Mouse (Mus musculus): ENCODE data around the gene Cd5l. TPM values are rescaled to one million over a fixed set of nuclear protein-coding genes. Genes with fewer than 3 reads are reported as not detected.
"Not testable (repeated sequence)": the region's sequence is repeated elsewhere in the genome, so short reads cannot be mapped to it uniquely, and the experiment has no call there.

Gene Cd5l
- 1 to 10 TPM in 1 of 2 experiments, under 1 TPM in 1; 0.54 to 1.1 TPM for total RNA-seq (2021)

GRCm38 (mm10) chr3:87357581-87357980 is at the start of gene Cd5l:
TSS of gene Cd5l (plus strand) at chr3:87357881.
- intact Hi-C loops (cut with DNase I), result no loop called here
- DNase-seq, result no peak

GRCm38 (mm10) chr3:87309922-87310321 is 47.8 kb upstream of the Cd5l start:
- no peak for DNase-seq
- intact Hi-C loops (cut with DNase I), result loop anchor here (2.0 to 10.0 kb wide), 2 partner anchors 65 to 275 kb away; no protein-coding TSS in a partner anchor

DNA sequence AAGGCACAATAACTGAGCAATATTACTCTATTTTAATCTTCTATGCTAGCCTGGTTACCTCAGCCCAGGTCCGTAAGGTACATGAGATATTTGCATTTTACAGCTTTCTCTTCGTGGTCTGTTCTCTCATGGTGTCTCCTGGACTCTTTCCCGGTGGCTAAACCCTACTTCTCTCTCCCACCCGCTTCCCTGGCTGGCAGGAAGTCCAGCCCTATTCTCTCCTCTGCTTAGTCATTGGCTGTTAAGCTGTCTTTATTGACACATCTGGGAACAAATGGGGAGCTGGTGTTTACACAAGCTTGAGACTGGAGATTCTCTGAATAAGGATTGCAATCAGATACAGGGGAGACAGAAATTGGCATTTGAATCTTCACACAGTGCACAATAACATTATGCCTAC is 35.1 kb upstream of the Cd5l start:
- no peak for DNase-seq
- intact Hi-C loops (cut with DNase I), result loop anchor here (5.0 to 10.0 kb wide), 2 partner anchors 228 to 240 kb away; no protein-coding TSS in a partner anchor

- no peak for DNase-seq
- intact Hi-C loops (cut with DNase I), result loop anchor here (1.0 to 10.0 kb wide), 4 partner anchors 84 to 239 kb away; no protein-coding TSS in a partner anchor
These were observed 33.9 kb upstream of the Cd5l start for GRCm38 (mm10) chr3:87323778-87324177.

DNA sequence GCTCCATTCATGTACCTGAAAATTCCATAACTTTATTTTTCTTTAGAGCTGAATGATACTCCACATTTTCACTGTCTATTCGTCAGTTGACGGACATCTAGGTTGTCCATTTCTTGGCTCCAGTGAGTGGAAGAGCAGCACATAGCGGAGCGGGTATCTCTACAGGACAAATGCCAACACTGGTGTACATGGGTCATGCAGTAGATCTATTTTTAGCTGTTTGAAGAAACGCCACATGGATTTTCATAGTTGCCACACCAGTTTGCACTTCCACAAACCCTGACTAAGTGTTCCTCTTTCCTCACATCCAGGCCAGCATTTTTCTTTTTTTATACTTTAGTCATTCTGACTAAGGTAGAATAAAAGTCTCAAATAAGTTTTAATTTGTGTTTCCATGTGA is 19.8 kb upstream of the Cd5l start:
- intact Hi-C loops (cut with DNase I), result no loop called here
- peak in 1 of 2 experiments; percentile 9 for DNase-seq

GRCm38 (mm10) chr3:87350992-87351391 is 6.7 kb upstream of the Cd5l start:
- DNase-seq; intact Hi-C loops (cut with DNase I): not testable (repeated sequence)

DNA sequence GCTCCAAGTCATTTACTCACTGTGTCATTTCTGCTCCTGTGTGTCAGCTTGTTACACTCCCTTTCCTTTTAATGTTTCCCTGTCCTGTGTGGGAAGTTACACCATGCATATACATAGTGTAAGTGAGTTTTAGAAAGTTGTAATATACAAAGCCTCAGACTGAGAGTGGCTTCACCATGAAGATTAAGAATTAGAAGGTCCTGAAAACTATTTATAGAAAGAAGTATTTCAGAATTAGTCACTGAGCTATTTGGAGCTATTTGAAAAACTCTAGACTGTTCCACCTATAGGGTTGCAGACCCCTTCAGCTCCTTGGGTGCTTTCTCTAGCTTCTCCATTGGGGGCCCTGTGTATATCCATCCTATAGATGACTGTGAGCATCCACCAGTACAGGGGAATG is 1.5 kb downstream of the Cd5l start:
- intact Hi-C loops (cut with DNase I), result no loop called here
- no peak for DNase-seq

GRCm38 (mm10) chr3:87360466-87360865 is 2.8 kb downstream of the Cd5l start:
- no peak for DNase-seq
- intact Hi-C loops (cut with DNase I), result no loop called here

GRCm38 (mm10) chr3:87365691-87366090 is 8.0 kb downstream of the Cd5l start:
- intact Hi-C loops (cut with DNase I), result no loop called here
- no peak for DNase-seq

DNA sequence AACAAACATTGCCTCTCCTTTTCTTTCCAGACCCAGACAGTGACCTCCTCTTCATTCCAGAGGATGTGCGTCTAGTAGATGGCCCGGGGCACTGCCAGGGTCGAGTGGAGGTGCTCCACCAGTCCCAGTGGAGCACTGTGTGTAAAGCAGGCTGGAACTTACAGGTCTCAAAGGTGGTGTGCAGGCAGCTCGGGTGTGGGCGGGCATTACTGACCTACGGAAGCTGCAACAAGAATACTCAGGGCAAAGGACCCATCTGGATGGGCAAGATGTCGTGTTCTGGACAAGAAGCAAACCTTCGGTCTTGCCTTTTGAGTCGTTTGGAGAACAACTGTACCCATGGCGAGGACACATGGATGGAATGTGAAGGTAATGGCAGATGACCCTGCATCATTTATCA is 9.8 kb downstream of the Cd5l start:
- DNase-seq, result no peak
- intact Hi-C loops (cut with DNase I), result no loop called here

- intact Hi-C loops (cut with DNase I), result no loop called here
- DNase-seq, result no peak
These were observed 11.5 kb downstream of the Cd5l start for GRCm38 (mm10) chr3:87369181-87369580.

DNA sequence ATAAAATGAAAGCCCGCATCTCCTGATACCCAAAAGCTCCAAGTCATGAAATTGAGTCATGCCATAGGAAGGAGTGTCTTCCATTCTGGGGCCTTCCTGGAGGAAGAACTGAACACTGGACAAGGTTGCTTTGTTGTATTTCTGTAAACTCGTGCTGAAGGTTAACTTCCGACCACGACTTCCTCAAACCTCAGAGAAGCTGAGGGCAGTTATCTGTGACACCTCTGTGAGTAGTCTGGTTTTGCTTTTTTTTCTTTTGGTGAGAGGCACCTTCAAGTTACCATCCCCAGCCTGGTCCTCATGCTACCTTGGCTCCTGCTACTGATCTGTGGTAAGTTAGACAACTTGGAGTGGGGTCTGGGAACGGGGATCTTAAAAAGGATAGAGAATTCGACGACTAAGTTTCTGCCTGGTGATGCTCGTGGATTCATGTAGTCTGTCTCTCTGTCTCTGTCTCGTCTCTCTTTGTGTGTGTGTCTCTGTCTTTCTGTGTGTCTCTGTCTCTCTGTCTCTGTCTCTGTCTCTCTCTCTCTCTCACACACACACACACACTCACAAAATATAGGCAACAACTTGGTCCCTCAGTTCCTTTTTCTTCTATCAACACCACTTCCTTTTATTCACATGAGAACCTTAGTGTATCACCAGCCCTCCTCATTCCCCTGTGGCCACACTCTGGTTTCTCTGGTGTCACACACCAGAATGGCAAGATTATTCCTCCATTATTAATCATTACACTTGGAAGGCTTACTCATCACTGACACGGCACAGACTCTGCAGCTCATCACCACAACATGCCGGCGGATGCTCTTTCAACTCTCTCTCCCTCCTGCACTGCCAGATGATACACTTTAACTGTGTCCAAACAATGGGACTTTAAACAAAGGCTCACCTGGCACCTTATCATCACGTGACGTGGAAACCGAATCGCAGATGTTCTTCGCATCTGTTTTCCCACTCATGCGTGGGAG is 18.8 kb downstream of the Cd5l start, which contains the start of gene Fcrl1:
Gene Fcrl1, plus strand, starts transcription at position 193 of the 971 bp plus-strand sequence.
- intact Hi-C loops (cut with DNase I), result no loop called here
- DNase-seq, result no peak

GRCm38 (mm10) chr3:87377228-87377627 is 19.5 kb downstream of the Cd5l start:
- no peak for DNase-seq
- intact Hi-C loops (cut with DNase I), result no loop called here

- intact Hi-C loops (cut with DNase I), result no loop called here
- DNase-seq, result no peak
These were observed 20.0 kb downstream of the Cd5l start for GRCm38 (mm10) chr3:87377719-87378118.

- DNase-seq; intact Hi-C loops (cut with DNase I): not testable (repeated sequence)
These were observed 22.1 kb downstream of the Cd5l start for GRCm38 (mm10) chr3:87379641-87380315.

- intact Hi-C loops (cut with DNase I), result no loop called here
- no peak for DNase-seq
These were observed 24.4 kb downstream of the Cd5l start for GRCm38 (mm10) chr3:87381806-87382712.

GRCm38 (mm10) chr3:87383308-87383707 is 25.6 kb downstream of the Cd5l start:
- no peak for DNase-seq
- intact Hi-C loops (cut with DNase I), result no loop called here

DNA sequence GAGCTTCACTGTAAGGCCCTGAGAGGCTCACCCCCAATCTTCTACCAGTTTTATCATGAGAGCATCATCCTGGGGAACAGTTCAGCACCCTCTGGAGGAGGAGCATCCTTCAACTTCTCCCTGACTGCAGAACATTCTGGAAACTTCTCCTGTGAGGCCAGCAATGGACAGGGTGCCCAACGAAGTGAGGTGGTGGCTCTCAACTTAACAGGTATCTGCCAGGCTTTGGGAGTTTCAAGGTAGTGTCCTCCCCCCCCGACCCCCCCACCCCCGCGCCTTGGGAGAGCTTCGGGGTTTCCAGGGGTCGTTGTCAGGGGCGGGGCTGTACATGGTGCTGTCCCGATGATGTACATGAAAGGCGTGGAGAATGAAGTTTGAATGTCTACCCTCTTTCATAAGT is 27.4 kb downstream of the Cd5l start:
- DNase-seq, result no peak

GRCm38 (mm10) chr3:87390935-87391334 is 33.3 kb downstream of the Cd5l start:
- no peak for DNase-seq
- intact Hi-C loops (cut with DNase I), result no loop called here

More for the DNA sequence above, 27.4 kb downstream of the Cd5l start:
- intact Hi-C loops (cut with DNase I), result no loop called here

DNA sequence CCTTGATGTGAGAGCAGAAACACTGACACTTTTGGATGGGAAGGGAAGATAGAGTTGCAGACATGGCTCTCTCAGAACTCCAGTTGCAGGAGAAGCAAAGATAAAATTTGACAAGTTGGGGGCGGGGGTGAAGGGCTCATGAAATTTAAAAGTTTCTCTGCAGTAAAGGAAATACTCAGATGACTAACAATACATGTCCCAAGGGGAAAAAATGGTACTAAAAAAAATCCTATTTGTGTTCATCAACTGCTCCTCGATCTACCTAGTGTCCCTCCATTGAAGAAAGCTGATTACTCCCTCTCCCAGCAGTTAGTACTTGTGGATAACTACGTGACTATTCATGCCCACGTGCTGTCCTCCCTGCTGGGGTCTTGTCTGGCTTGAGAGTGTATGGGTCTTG is 41.1 kb downstream of the Cd5l start:
- DNase-seq, result no peak
- intact Hi-C loops (cut with DNase I), result no loop called here

All from heart, postnatal 36 days (tissue).